Mouse (Mus musculus) cerebellum, postnatal 36 days (tissue): ENCODE data around the gene Mast1.

ENCODE experiments used
- DNase-seq, 2 experiments: peaks; one replicate each; pipeline ENCODE4 v3.0.0; 2021 to 2022; ENCODE audit warnings: mixed read lengths in 2 of 2

Gene Mast1

GRCm38 (mm10) chr8:84973079-84973478 is 35.9 kb upstream of the Mast1 start:
- DNase-seq, result no peak

- no peak for DNase-seq
These were observed 33.8 kb upstream of the Mast1 start for GRCm38 (mm10) chr8:84970913-84971312.

GRCm38 (mm10) chr8:84970135-84970790 is 33.1 kb upstream of the Mast1 start:
- no peak for DNase-seq

- DNase-seq, result peak; percentile 81
These were observed 32.3 kb upstream of the Mast1 start, which contains the start of the genes Gm49661, Prdx2 and Rnaseh2a for GRCm38 (mm10) chr8:84969241-84970134. Gm49661 (minus strand) TSS chr8:84969433. Prdx2 (plus strand) TSS chr8:84969587. Rnaseh2a (minus strand) TSS chr8:84969767.

GRCm38 (mm10) chr8:84968650-84969049 is 31.5 kb upstream of the Mast1 start:
- no peak for DNase-seq

- no peak for DNase-seq
These were observed 30.6 kb upstream of the Mast1 start for GRCm38 (mm10) chr8:84967532-84968304.

GRCm38 (mm10) chr8:84966603-84967002 is 29.4 kb upstream of the Mast1 start:
- DNase-seq, result no peak

GRCm38 (mm10) chr8:84965731-84966291 is 28.7 kb upstream of the Mast1 start:
- peak; percentile 92 to 93 for DNase-seq

- DNase-seq, result no peak
These were observed 26.8 kb upstream of the Mast1 start for GRCm38 (mm10) chr8:84963952-84964351.

GRCm38 (mm10) chr8:84959811-84960210 is 22.7 kb upstream of the Mast1 start:
- no peak for DNase-seq

- DNase-seq, result peak; percentile 80 to 88
These were observed 19.6 kb upstream of the Mast1 start for GRCm38 (mm10) chr8:84956768-84957167.

- DNase-seq, result no peak
These were observed 15.6 kb upstream of the Mast1 start for GRCm38 (mm10) chr8:84952612-84953255.

GRCm38 (mm10) chr8:84949753-84950152 is 12.6 kb upstream of the Mast1 start:
- DNase-seq, result no peak

- no peak for DNase-seq
These were observed 10.0 kb upstream of the Mast1 start for GRCm38 (mm10) chr8:84947241-84947545.

GRCm38 (mm10) chr8:84946528-84947240 is 9.5 kb upstream of the Mast1 start, which contains the start of gene Rtbdn:
Rtbdn (plus strand) TSS chr8:84946991.
- DNase-seq, result peak; percentile 72 to 75

GRCm38 (mm10) chr8:84945633-84946527 is 8.7 kb upstream of the Mast1 start:
- DNase-seq, result peak; percentile 63 to 73

GRCm38 (mm10) chr8:84945235-84945632 is 8.1 kb upstream of the Mast1 start:
- peak; percentile 44 to 53 for DNase-seq

GRCm38 (mm10) chr8:84944478-84945160 is 7.5 kb upstream of the Mast1 start:
- DNase-seq, result peak; percentile 76 to 84

- no peak for DNase-seq
These were observed 6.5 kb upstream of the Mast1 start for GRCm38 (mm10) chr8:84943699-84944098.
